Mouse (Mus musculus) MEL (cell line): ENCODE results near the gene Gipc3. TPM values are rescaled to one million over a fixed set of nuclear protein-coding genes. Genes with fewer than 3 reads are reported as not detected.

ENCODE experiments used
- DNase-seq: peaks from one replicate; pipeline ENCODE4 v3.0.0; 2011; ENCODE audit warnings: low read depth, low spot score
- H3K27ac ChIP-seq: 2 replicates; pipeline ENCODE4 v1.5.1; 2012; ENCODE audit warnings: low read depth, mild to moderate bottlenecking, control low read depth, low read length, moderate library complexity; ENCODE audit not compliant: control insufficient read depth
- H3K27me3 ChIP-seq, 2 experiments: fragments of 150-350 bp in 1 of 2; sonication (generic) in 1 of 2; 2 replicates each; pipeline ENCODE4 v1.6.1; 2012; ENCODE audit warnings: low read length in 2 of 2, mild to moderate bottlenecking in 2 of 2, improper control_type of control experiment in 1 of 2, moderate library complexity in 1 of 2; ENCODE audit not compliant: insufficient read depth in 2 of 2, control insufficient read depth in 1 of 2
- H3K36me3 ChIP-seq, 2 experiments: 2 replicates each; pipeline ENCODE4 v1.6.1; 2012 to 2014; ENCODE audit warnings: low read length in 2 of 2, improper control_type of control experiment in 1 of 2, inconsistent platforms in 1 of 2, mild to moderate bottlenecking in 1 of 2; ENCODE audit not compliant: insufficient read depth in 2 of 2, control insufficient read depth in 1 of 2
- H3K4me1 ChIP-seq, 2 experiments: fragments of 150-350 bp in 1 of 2; sonication (generic) in 1 of 2; 2 replicates each; pipeline ENCODE4 v1.6.1; 2012; ENCODE audit warnings: low read length in 2 of 2, improper control_type of control experiment in 1 of 2, mild to moderate bottlenecking in 1 of 2; ENCODE audit not compliant: insufficient read depth in 2 of 2, control insufficient read depth in 1 of 2
- H3K4me3 ChIP-seq, 2 experiments: fragments of 150-350 bp in 1 of 2; sonication (generic) in 1 of 2; 2 replicates each; pipeline ENCODE4 v1.5.1; 2012; ENCODE audit warnings: low read depth in 2 of 2, low read length in 2 of 2, mild to moderate bottlenecking in 2 of 2, moderate library complexity in 2 of 2, control low read depth in 1 of 2, improper control_type of control experiment in 1 of 2; ENCODE audit not compliant: control insufficient read depth in 1 of 2, insufficient read depth in 1 of 2
- H3K79me2 ChIP-seq: 2 replicates; pipeline ENCODE4 v1.6.1; 2012; ENCODE audit warnings: mild to moderate bottlenecking, low read length, moderate library complexity; ENCODE audit not compliant: control insufficient read depth, poor library complexity, insufficient read depth
- H3K9ac ChIP-seq: 2 replicates; pipeline ENCODE4 v1.6.1; 2012; ENCODE audit warnings: low read depth, mild to moderate bottlenecking, control low read depth, low read length, moderate library complexity; ENCODE audit not compliant: control insufficient read depth, poor library complexity, severe bottlenecking
- H3K9me3 ChIP-seq: fragments of 150-350 bp; sonication (generic); replicated peaks from 2 replicates; pipeline ENCODE4 v1.6.1; 2012; ENCODE audit warnings: mild to moderate bottlenecking, low read length, improper control_type of control experiment, moderate library complexity; ENCODE audit not compliant: insufficient read depth
- BHLHE40 ChIP-seq: IDR thresholded peaks from 2 replicates; pipeline ENCODE4 v1.6.1; 2012; ENCODE audit warnings: low read depth, mild to moderate bottlenecking, inconsistent platforms, low read length, improper control_type of control experiment, borderline replicate concordance
- CHD1 ChIP-seq: IDR thresholded peaks from 2 replicates; pipeline ENCODE4 v1.6.1; 2012; ENCODE audit warnings: low read depth, mild to moderate bottlenecking, inconsistent platforms, low read length, improper control_type of control experiment
- CHD2 ChIP-seq: IDR thresholded peaks from 2 replicates; pipeline ENCODE4 v1.6.1; 2011; ENCODE audit warnings: low read length, improper control_type of control experiment
- CTCF ChIP-seq, 3 experiments: IDR thresholded peaks in 2 of 3; conservative IDR thresholded peaks in 1 of 3; 2 replicates each; pipeline ENCODE4 v1.5.1; 2011 to 2012; ENCODE audit warnings: low read length in 3 of 3, low read depth in 2 of 3, mild to moderate bottlenecking in 2 of 3, improper control_type of control experiment in 1 of 3, inconsistent platforms in 1 of 3, mixed read lengths in 1 of 3, moderate library complexity in 1 of 3; ENCODE audit not compliant: control insufficient read depth in 1 of 3, insufficient read depth in 1 of 3, poor library complexity in 1 of 3, severe bottlenecking in 1 of 3
- ELF1 ChIP-seq: IDR thresholded peaks from 2 replicates; pipeline ENCODE4 v1.6.1; 2014; ENCODE audit warnings: low read depth, mild to moderate bottlenecking, inconsistent platforms, low read length, improper control_type of control experiment, moderate library complexity
- EP300 ChIP-seq, 2 experiments: IDR thresholded peaks; 2 replicates each; pipeline ENCODE4 v1.6.1; 2011; ENCODE audit warnings: improper control_type of control experiment in 2 of 2, low read length in 2 of 2, low read depth in 1 of 2, mild to moderate bottlenecking in 1 of 2
- GABPA ChIP-seq: IDR thresholded peaks from 2 replicates; pipeline ENCODE4 v1.6.1; 2012; ENCODE audit warnings: low read depth, mild to moderate bottlenecking, inconsistent platforms, low read length, improper control_type of control experiment, moderate library complexity
- GATA1 ChIP-seq: IDR thresholded peaks from 2 replicates; pipeline ENCODE4 v1.6.1; 2011; ENCODE audit warnings: low read depth, low read length, improper control_type of control experiment
- HCFC1 ChIP-seq: IDR thresholded peaks from 2 replicates; pipeline ENCODE4 v1.6.1; 2012; ENCODE audit warnings: low read depth, mild to moderate bottlenecking, inconsistent platforms, low read length, improper control_type of control experiment, moderate library complexity
- JUND ChIP-seq: IDR thresholded peaks from 2 replicates; pipeline ENCODE4 v1.6.1; 2011; ENCODE audit warnings: low read depth, mild to moderate bottlenecking, improper control_type of control experiment, low read length
- KAT2A ChIP-seq: conservative IDR thresholded peaks from 2 replicates; pipeline ENCODE4 v1.6.1; 2012; ENCODE audit warnings: low read depth, low read length, improper control_type of control experiment, inconsistent platforms
- MEF2A ChIP-seq: IDR thresholded peaks from 2 replicates; pipeline ENCODE4 v1.6.1; 2014; ENCODE audit warnings: low read depth, mild to moderate bottlenecking, inconsistent platforms, low read length, improper control_type of control experiment; ENCODE audit not compliant: poor library complexity, insufficient replicate concordance, severe bottlenecking; ENCODE audit errors: extremely low read depth
- MYB ChIP-seq: IDR thresholded peaks from 2 replicates; pipeline ENCODE4 v1.6.1; 2011; ENCODE audit warnings: mild to moderate bottlenecking, low read depth, low read length, improper control_type of control experiment
- MYC ChIP-seq: IDR thresholded peaks from 2 replicates; pipeline ENCODE4 v1.6.1; 2011; ENCODE audit warnings: low read depth, mild to moderate bottlenecking, low read length, improper control_type of control experiment, moderate library complexity
- NELFE ChIP-seq: IDR thresholded peaks from 2 replicates; pipeline ENCODE4 v1.6.1; 2011; ENCODE audit warnings: low read depth, low read length, improper control_type of control experiment
- NRF1 ChIP-seq: IDR thresholded peaks from 2 replicates; pipeline ENCODE4 v1.6.1; 2014; ENCODE audit warnings: low read depth, mild to moderate bottlenecking, inconsistent platforms, low read length, improper control_type of control experiment, moderate library complexity; ENCODE audit not compliant: poor library complexity, insufficient read depth, severe bottlenecking
- POLR2A ChIP-seq, 2 experiments: IDR thresholded peaks; 2 replicates each; pipeline ENCODE4 v1.6.1; 2011 to 2012; ENCODE audit warnings: low read length in 2 of 2, mild to moderate bottlenecking in 2 of 2, control low read depth in 1 of 2, improper control_type of control experiment in 1 of 2, low read depth in 1 of 2, moderate library complexity in 1 of 2; ENCODE audit not compliant: control insufficient read depth in 1 of 2, insufficient read depth in 1 of 2, poor library complexity in 1 of 2
- POLR2AphosphoS5 ChIP-seq: IDR thresholded peaks from 2 replicates; pipeline ENCODE4 v1.6.1; 2012; ENCODE audit warnings: low read depth, borderline replicate concordance, mild to moderate bottlenecking, inconsistent platforms, low read length, moderate library complexity, mixed read lengths
- RCOR1 ChIP-seq: IDR thresholded peaks from 2 replicates; pipeline ENCODE4 v1.6.1; 2012; ENCODE audit warnings: low read depth, mild to moderate bottlenecking, inconsistent platforms, low read length, improper control_type of control experiment
- SIN3A ChIP-seq: IDR thresholded peaks from 2 replicates; pipeline ENCODE4 v1.6.1; 2012; ENCODE audit warnings: low read length, improper control_type of control experiment, inconsistent platforms
- SMC3 ChIP-seq: IDR thresholded peaks from 2 replicates; pipeline ENCODE4 v1.6.1; 2011; ENCODE audit warnings: low read depth, low read length, improper control_type of control experiment
- TBP ChIP-seq: IDR thresholded peaks from 2 replicates; pipeline ENCODE4 v1.8.0; 2011; ENCODE audit warnings: low read depth, low read length, improper control_type of control experiment
- TCF12 ChIP-seq: IDR thresholded peaks from 2 replicates; pipeline ENCODE4 v1.6.1; 2014; ENCODE audit warnings: low read depth, mild to moderate bottlenecking, inconsistent platforms, low read length, improper control_type of control experiment, moderate library complexity
- UBTF ChIP-seq: IDR thresholded peaks from 2 replicates; pipeline ENCODE4 v1.6.1; 2012; ENCODE audit warnings: low read depth, mild to moderate bottlenecking, inconsistent platforms, low read length, improper control_type of control experiment, moderate library complexity, borderline replicate concordance; ENCODE audit not compliant: insufficient read depth
- USF1 ChIP-seq: IDR thresholded peaks from 2 replicates; pipeline ENCODE4 v1.6.1; 2014; ENCODE audit warnings: low read depth, mild to moderate bottlenecking, inconsistent platforms, low read length, improper control_type of control experiment, moderate library complexity
- ZC3H11A ChIP-seq: IDR thresholded peaks from 2 replicates; pipeline ENCODE4 v1.6.1; 2012; ENCODE audit warnings: low read depth, mild to moderate bottlenecking, inconsistent platforms, low read length, improper control_type of control experiment
- ZKSCAN1 ChIP-seq: IDR thresholded peaks from 2 replicates; pipeline ENCODE4 v1.6.1; 2012; ENCODE audit warnings: low read depth, mild to moderate bottlenecking, inconsistent platforms, low read length, improper control_type of control experiment, moderate library complexity
- ZMIZ1 ChIP-seq: IDR thresholded peaks from 2 replicates; pipeline ENCODE4 v1.6.1; 2012; ENCODE audit warnings: low read depth, mild to moderate bottlenecking, inconsistent platforms, low read length, improper control_type of control experiment, moderate library complexity
- ZNF384 ChIP-seq: IDR thresholded peaks from 2 replicates; pipeline ENCODE4 v1.6.1; 2012; ENCODE audit warnings: low read depth, mild to moderate bottlenecking, inconsistent platforms, low read length, improper control_type of control experiment
- polyA plus RNA-seq, 2 experiments: library from polyadenylated mRNA; stranded (reverse) in 1 of 2; unstranded in 1 of 2; fragments of >175 nt in 1 of 2; fragments of >200 nt in 1 of 2; gene quantifications; 2 replicates each; pipeline versions ENCODE4 v1.2.1 to v1.2.4; 2012; ENCODE audit warnings: low replicate concordance in 2 of 2, low read depth in 1 of 2; ENCODE audit not compliant: insufficient read length in 2 of 2, insufficient read depth in 1 of 2, missing spikeins in 1 of 2
- total RNA-seq: library from RNA; depleted of rRNA; stranded (reverse); fragments of 300-350 nt; gene quantifications from 2 replicates; pipeline ENCODE4 v1.2.3, GENCODE M21; 2012

Gipc3 gene
- total and polyA plus RNA-seq, 3 experiments = not detected

- TF ChIP-seq MEF2A = no peak
- no peak for TF ChIP-seq BHLHE40
- no peak for TF ChIP-seq NELFE
- no peak for TF ChIP-seq GABPA
- TF ChIP-seq GATA1 = no peak
- no peak for TF ChIP-seq ZKSCAN1
- TF ChIP-seq TBP = no peak
- no peak for TF ChIP-seq MYB
- TF ChIP-seq RCOR1 = no peak
- no peak for TF ChIP-seq SIN3A
- no peak for TF ChIP-seq POLR2AphosphoS5
- H3K36me3 ChIP-seq = peaks cover 0 to under 1% of the 10 kb centered on the region in 2 experiments; a peak in 1 of 4 replicates
- H3K27me3 ChIP-seq = no peaks in the 10 kb centered on the region
- no peaks in the 10 kb centered on the region for H3K9me3 ChIP-seq
- H3K9ac ChIP-seq = no peak overlapping the region
- peaks cover 4% of the 10 kb centered on the region; the same call in 1 of the 2 replicates for H3K79me2 ChIP-seq
- DNase-seq = no peak
- H3K4me1 ChIP-seq = peaks cover 6 to 17% of the 10 kb centered on the region in 2 experiments; a peak in 3 of 4 replicates
- H3K27ac ChIP-seq = no peak overlapping the region
- no peak overlapping the region for H3K4me3 ChIP-seq
Measured at GRCm38 (mm10) chr10:81390678-81390965, 47.6 kb upstream of the Gipc3 start.

GRCm38 (mm10) chr10:81389801-81390677, 47.0 kb upstream of the Gipc3 start:
- Histone ChIP-seq H3K27me3 (no peaks in the 10 kb centered on the region), H3K36me3 (peaks cover 0 to 4% of the 10 kb centered on the region in 2 experiments; a peak in 1 of 4 replicates), H3K9me3 (no peaks in the 10 kb centered on the region), H3K79me2 (peaks cover 10% of the 10 kb centered on the region), H3K9ac (no peak overlapping the region), H3K4me3 (no peak overlapping the region), H3K27ac (no peak overlapping the region), H3K4me1 (peaks cover 6 to 23% of the 10 kb centered on the region in 2 experiments; a peak in 3 of 4 replicates)
- DNase-seq = peak; percentile 73
- TF ChIP-seq NELFE = no peak
- TF ChIP-seq CTCF (IDR thresholded peaks at IDR 0.05 in 2 of 3, conservative IDR thresholded peaks at IDR 0.05 in 1 of 3; ENCODE audit: control insufficient read depth in 1 of 3, insufficient read depth in 1 of 3, low read depth in 2 of 3, low read length in 3 of 3, poor library complexity in 1 of 3, severe bottlenecking in 1 of 3) = peak; percentile 88 to 98 (median 96)
- TF ChIP-seq MYC = no peak
- TF ChIP-seq CHD2 = no peak
- no peak for TF ChIP-seq JUND
- no peak for TF ChIP-seq GABPA
- TF ChIP-seq POLR2AphosphoS5 = no peak
- peak; percentile 68 for TF ChIP-seq ZC3H11A
- TF ChIP-seq POLR2A (IDR thresholded peaks at IDR 0.05; ENCODE audit: control insufficient read depth in 1 of 2, insufficient read depth in 1 of 2, low read depth in 1 of 2, low read length in 2 of 2, poor library complexity in 1 of 2) = no peak
- TF ChIP-seq GATA1 = no peak
- TF ChIP-seq ZNF384 = no peak
- no peak for TF ChIP-seq USF1
- no peak for TF ChIP-seq CHD1
- no peak for TF ChIP-seq ZMIZ1
- peak; percentile 53; the same call in 1 of the 2 replicates for TF ChIP-seq SIN3A
- TF ChIP-seq HCFC1 = no peak
- TF ChIP-seq ZKSCAN1 = no peak
- TF ChIP-seq NRF1 = no peak
- 0 out of 2 replicates have a peak, but pooled peaks have one; percentile 6 for TF ChIP-seq TCF12
- no peak for TF ChIP-seq ELF1
- no peak for TF ChIP-seq EP300 (IDR thresholded peaks at IDR 0.05; ENCODE audit: low read depth in 1 of 2, low read length in 2 of 2)
- TF ChIP-seq KAT2A = no peak
- TF ChIP-seq SMC3 = peak; percentile 93
- no peak for TF ChIP-seq UBTF
